Mouse (Mus musculus) CH12.LX (cell line): ENCODE measurements around the gene Stard8. TPM values are rescaled to one million over a fixed set of nuclear protein-coding genes. Genes with fewer than 3 reads are reported as not detected.

ENCODE experiments used
- DNase-seq: peaks from one replicate; pipeline ENCODE4 v3.0.0-alpha.2; 2013; ENCODE audit errors: extremely low read depth
- H3K27ac ChIP-seq: 2 replicates; pipeline ENCODE4 v1.5.1; 2012; ENCODE audit warnings: low read depth, mild to moderate bottlenecking, control low read depth, moderate library complexity; ENCODE audit not compliant: insufficient read depth
- H3K27me3 ChIP-seq: replicated peaks from 2 replicates; pipeline ENCODE3; 2012; ENCODE audit warnings: inconsistent platforms
- H3K36me3 ChIP-seq, 2 experiments: replicated peaks in 1 of 2; 2 replicates each; pipeline versions ENCODE3 to v1.6.1; 2012; ENCODE audit warnings: inconsistent platforms in 1 of 2, low read length in 1 of 2, mild to moderate bottlenecking in 1 of 2, mixed read lengths in 1 of 2, moderate library complexity in 1 of 2; ENCODE audit not compliant: control insufficient read depth in 1 of 2, insufficient read depth in 1 of 2
- H3K4me1 ChIP-seq, 2 experiments: 2 replicates each; pipeline ENCODE4 v1.6.1; 2012; ENCODE audit warnings: inconsistent platforms in 1 of 2, moderate library complexity in 1 of 2; ENCODE audit not compliant: insufficient read depth in 2 of 2, control insufficient read depth in 1 of 2
- H3K4me2 ChIP-seq: 2 replicates; pipeline ENCODE4 v1.6.1; 2012; ENCODE audit warnings: low read depth, mild to moderate bottlenecking, control low read depth; ENCODE audit not compliant: poor library complexity, insufficient read depth, severe bottlenecking
- H3K4me3 ChIP-seq, 3 experiments: fragments of 150-350 bp in 1 of 3; sonication (generic) in 1 of 3; replicated peaks in 1 of 3; 2 replicates each; pipeline versions ENCODE3 to v1.5.1; 2011 to 2012; ENCODE audit warnings: low read depth in 2 of 3, low read length in 2 of 3, mild to moderate bottlenecking in 2 of 3, moderate library complexity in 2 of 3, control low read depth in 1 of 3, improper control_type of control experiment in 1 of 3, inconsistent platforms in 1 of 3, mixed read lengths in 1 of 3; ENCODE audit not compliant: poor library complexity in 1 of 3
- H3K79me2 ChIP-seq: replicated peaks from 2 replicates; pipeline ENCODE4 v1.6.1; 2012; ENCODE audit warnings: mild to moderate bottlenecking, moderate library complexity; ENCODE audit not compliant: control insufficient read depth, poor library complexity, insufficient read depth, severe bottlenecking; ENCODE audit errors: extremely low read depth
- H3K9ac ChIP-seq: 2 replicates; pipeline ENCODE4 v1.6.1; 2012; ENCODE audit warnings: low read depth, mild to moderate bottlenecking, control low read depth, moderate library complexity; ENCODE audit not compliant: insufficient read depth
- H3K9me3 ChIP-seq: replicated peaks from 2 replicates; pipeline ENCODE3; 2012; ENCODE audit warnings: low read length, inconsistent platforms, mixed read lengths
- CHD1 ChIP-seq: IDR thresholded peaks from 2 replicates; pipeline ENCODE4 v1.6.1; 2012; ENCODE audit warnings: low read depth, low read length, improper control_type of control experiment, inconsistent platforms
- CHD2 ChIP-seq: IDR thresholded peaks from 2 replicates; pipeline ENCODE4 v1.6.1; 2011; ENCODE audit warnings: low read length, improper control_type of control experiment
- CTCF ChIP-seq, 2 experiments: IDR thresholded peaks in 1 of 2; conservative IDR thresholded peaks in 1 of 2; 2 replicates each; pipeline ENCODE4 v1.5.1; 2011 to 2012; ENCODE audit warnings: low read depth in 2 of 2, low read length in 2 of 2, improper control_type of control experiment in 1 of 2, inconsistent platforms in 1 of 2, mild to moderate bottlenecking in 1 of 2, moderate library complexity in 1 of 2
- E2F4 ChIP-seq: IDR thresholded peaks from 2 replicates; pipeline ENCODE4 v1.6.1; 2011; ENCODE audit warnings: low read depth, low read length, improper control_type of control experiment; ENCODE audit not compliant: insufficient replicate concordance
- ELF1 ChIP-seq: IDR thresholded peaks from 2 replicates; pipeline ENCODE4 v1.6.1; 2014; ENCODE audit warnings: low read depth, mild to moderate bottlenecking, inconsistent platforms, low read length, improper control_type of control experiment
- EP300 ChIP-seq: IDR thresholded peaks from 2 replicates; pipeline ENCODE4 v1.6.1; 2011; ENCODE audit warnings: low read length, improper control_type of control experiment
- ETS1 ChIP-seq: conservative IDR thresholded peaks from 2 replicates; pipeline ENCODE4 v1.6.1; 2012; ENCODE audit warnings: low read depth, mild to moderate bottlenecking, inconsistent platforms, low read length, improper control_type of control experiment, moderate library complexity
- GABPA ChIP-seq: IDR thresholded peaks from 2 replicates; pipeline ENCODE4 v1.6.1; 2012; ENCODE audit warnings: low read depth, low read length, improper control_type of control experiment, inconsistent platforms; ENCODE audit not compliant: insufficient replicate concordance
- HCFC1 ChIP-seq: IDR thresholded peaks from 2 replicates; pipeline ENCODE4 v1.6.1; 2012; ENCODE audit warnings: low read depth, mild to moderate bottlenecking, inconsistent platforms, low read length, improper control_type of control experiment
- IRF4 ChIP-seq: IDR thresholded peaks from 2 replicates; pipeline ENCODE4 v1.6.1; 2014; ENCODE audit warnings: low read depth, mild to moderate bottlenecking, inconsistent platforms, low read length, improper control_type of control experiment
- JUN ChIP-seq: IDR thresholded peaks from 2 replicates; pipeline ENCODE4 v1.6.1; 2011; ENCODE audit warnings: low read depth, mild to moderate bottlenecking, low read length, improper control_type of control experiment, moderate library complexity; ENCODE audit not compliant: insufficient read depth
- JUND ChIP-seq: conservative IDR thresholded peaks from 2 replicates; pipeline ENCODE4 v1.6.1; 2011; ENCODE audit warnings: low read depth, low read length, improper control_type of control experiment
- MAX ChIP-seq: IDR thresholded peaks from 2 replicates; pipeline ENCODE4 v1.6.1; 2011; ENCODE audit warnings: low read length, improper control_type of control experiment
- MAZ ChIP-seq: IDR thresholded peaks from 2 replicates; pipeline ENCODE4 v1.6.1; 2012; ENCODE audit warnings: low read depth, mild to moderate bottlenecking, inconsistent platforms, low read length, improper control_type of control experiment, moderate library complexity
- MEF2A ChIP-seq: IDR thresholded peaks from 2 replicates; pipeline ENCODE4 v1.6.1; 2014; ENCODE audit warnings: low read depth, mild to moderate bottlenecking, inconsistent platforms, low read length, improper control_type of control experiment, borderline replicate concordance
- MXI1 ChIP-seq: IDR thresholded peaks from 2 replicates; pipeline ENCODE4 v1.6.1; 2011; ENCODE audit warnings: mild to moderate bottlenecking, low read depth, low read length, improper control_type of control experiment
- MYC ChIP-seq: IDR thresholded peaks from 2 replicates; pipeline ENCODE4 v1.6.1; 2011; ENCODE audit warnings: low read depth, mild to moderate bottlenecking, improper control_type of control experiment, low read length
- NELFE ChIP-seq: IDR thresholded peaks from 2 replicates; pipeline ENCODE4 v1.6.1; 2011; ENCODE audit warnings: low read depth, low read length, improper control_type of control experiment
- NRF1 ChIP-seq: IDR thresholded peaks from 2 replicates; pipeline ENCODE4 v1.6.1; 2014; ENCODE audit warnings: low read depth, mild to moderate bottlenecking, inconsistent platforms, low read length, improper control_type of control experiment, moderate library complexity
- PAX5 ChIP-seq: IDR thresholded peaks from 2 replicates; pipeline ENCODE4 v1.6.1; 2012; ENCODE audit warnings: low read length, inconsistent platforms, mixed read lengths
- POLR2AphosphoS2 ChIP-seq: IDR thresholded peaks from 2 replicates; pipeline ENCODE4 v1.6.1; 2011; ENCODE audit warnings: low read depth, low read length, improper control_type of control experiment
- RCOR1 ChIP-seq: conservative IDR thresholded peaks from 2 replicates; pipeline ENCODE4 v1.6.1; 2012; ENCODE audit warnings: low read depth, mild to moderate bottlenecking, inconsistent platforms, low read length, improper control_type of control experiment
- SIN3A ChIP-seq: IDR thresholded peaks from 2 replicates; pipeline ENCODE4 v1.6.1; 2012; ENCODE audit warnings: low read length, improper control_type of control experiment, inconsistent platforms
- TCF12 ChIP-seq: IDR thresholded peaks from 2 replicates; pipeline ENCODE4 v1.6.1; 2014; ENCODE audit warnings: low read depth, mild to moderate bottlenecking, inconsistent platforms, low read length, improper control_type of control experiment
- UBTF ChIP-seq: IDR thresholded peaks from 2 replicates; pipeline ENCODE4 v1.6.1; 2012; ENCODE audit warnings: low read depth, mild to moderate bottlenecking, inconsistent platforms, low read length, improper control_type of control experiment, moderate library complexity
- USF2 ChIP-seq: conservative IDR thresholded peaks from 2 replicates; pipeline ENCODE4 v1.6.1; 2011; ENCODE audit warnings: low read depth, low read length, improper control_type of control experiment
- ZKSCAN1 ChIP-seq: IDR thresholded peaks from 2 replicates; pipeline ENCODE4 v1.6.1; 2012; ENCODE audit warnings: low read depth, inconsistent platforms, low read length, improper control_type of control experiment, borderline replicate concordance
- ZMIZ1 ChIP-seq: IDR thresholded peaks from 2 replicates; pipeline ENCODE4 v1.6.1; 2012; ENCODE audit warnings: low read depth, mild to moderate bottlenecking, inconsistent platforms, low read length, improper control_type of control experiment
- ZNF384 ChIP-seq: IDR thresholded peaks from 2 replicates; pipeline ENCODE4 v1.6.1; 2012; ENCODE audit warnings: low read depth, low read length, improper control_type of control experiment, inconsistent platforms
- dilution Hi-C: fragments of 300-500 bp; cut with MboI; formaldehyde crosslinking; loops from 2 replicates; pipeline ENCODE4 v1.14.3; 2020; ENCODE audit warnings: low sequenced_read_pairs; ENCODE audit not compliant: extremely low pct_unique_long_range_greater_than_20kb, extremely low pct_ligation_motif_present
- in situ Hi-C: fragments of 300-500 bp; cut with MboI; formaldehyde crosslinking; loops from 3 replicates; pipeline ENCODE4 v1.14.3; 2019; ENCODE audit warnings: low sequenced_read_pairs, low pct_ligation_motif_present, low pct_unique_long_range_greater_than_20kb, mixed read lengths
- polyA plus RNA-seq: library from polyadenylated mRNA; unstranded; fragments of >175 nt; gene quantifications from 2 replicates; pipeline ENCODE4 v1.2.1, GENCODE M21; 2012; ENCODE audit warnings: low read depth; ENCODE audit not compliant: insufficient read length
- total RNA-seq, 2 experiments: library from RNA; depleted of rRNA; stranded (reverse); fragments of 300-350 nt in 1 of 2; fragments of >200 nt in 1 of 2; gene quantifications; 2 replicates each; pipeline ENCODE4 v1.2.3; 2012 to 2014

Stard8 gene
- total and polyA plus RNA-seq, 3 experiments = 0.17 to 0.35 (median 0.19) TPM

- H3K4me3 ChIP-seq = no peak overlapping the region
- in situ Hi-C loops = no loop called here
Measured at GRCm38 (mm10) chrX:99011281-99011680, 8.2 kb downstream of the Stard8 start.

GRCm38 (mm10) chrX:99012486-99012885 is 9.4 kb downstream of the Stard8 start:
- dilution Hi-C loops = no loop called here
- H3K79me2 ChIP-seq = no peaks in the 10 kb centered on the region
- H3K36me3 ChIP-seq = no peaks in the 10 kb centered on the region
- H3K27ac ChIP-seq = no peak overlapping the region
- no peaks in the 10 kb centered on the region for H3K9me3 ChIP-seq
- H3K4me1 ChIP-seq = no peaks in the 10 kb centered on the region
- no peak overlapping the region for H3K4me3 ChIP-seq
- H3K4me2 ChIP-seq = no peak overlapping the region
- no peak for DNase-seq
- no peak overlapping the region for H3K9ac ChIP-seq
- no peaks in the 10 kb centered on the region for H3K27me3 ChIP-seq
- in situ Hi-C loops = no loop called here
- TF ChIP-seq ETS1 (no peak), JUND (no peak), NRF1 (no peak), IRF4 (no peak), HCFC1 (no peak), MXI1 (no peak), E2F4 (no peak), NELFE (no peak), GABPA (no peak), ZNF384 (no peak), MAX (no peak), SIN3A (no peak), CHD1 (no peak), MYC (no peak), ZMIZ1 (no peak), RCOR1 (no peak)

More at GRCm38 (mm10) chrX:99011281-99011680, 8.2 kb downstream of the Stard8 start:
- H3K27ac ChIP-seq = no peak overlapping the region
- H3K9ac ChIP-seq = no peak overlapping the region
- no peaks in the 10 kb centered on the region for H3K79me2 ChIP-seq
- H3K4me1 ChIP-seq = no peaks in the 10 kb centered on the region
- no peak for DNase-seq
- no peak overlapping the region for H3K4me2 ChIP-seq
- H3K27me3 ChIP-seq = no peaks in the 10 kb centered on the region
- H3K36me3 ChIP-seq = no peaks in the 10 kb centered on the region
- H3K9me3 ChIP-seq = no peaks in the 10 kb centered on the region
- dilution Hi-C loops = no loop called here
- TF ChIP-seq POLR2AphosphoS2 = no peak
- TF ChIP-seq ELF1 = no peak
- no peak for TF ChIP-seq JUN
- no peak for TF ChIP-seq CTCF (conservative IDR thresholded peaks at IDR 0.05 in 1 of 2, IDR thresholded peaks at IDR 0.05 in 1 of 2; ENCODE audit: low read depth in 2 of 2, low read length in 2 of 2)
- TF ChIP-seq CHD2 = no peak
- TF ChIP-seq MAZ = no peak
- TF ChIP-seq ZKSCAN1 = no peak
- no peak for TF ChIP-seq MEF2A
- no peak for TF ChIP-seq RCOR1
- no peak for TF ChIP-seq PAX5
- no peak for TF ChIP-seq TCF12
- no peak for TF ChIP-seq HCFC1
- TF ChIP-seq USF2 = no peak
- no peak for TF ChIP-seq NELFE
- TF ChIP-seq MAX = no peak
- no peak for TF ChIP-seq ETS1
- no peak for TF ChIP-seq EP300
- no peak for TF ChIP-seq IRF4
- no peak for TF ChIP-seq CHD1
- no peak for TF ChIP-seq UBTF
